Mouse (Mus musculus) neutrophil, adult 83 days (primary cell): ENCODE data around the gene Slc35c1. TPM values are rescaled to one million over a fixed set of nuclear protein-coding genes. Genes with fewer than 3 reads are reported as not detected.

ENCODE experiments used
- total RNA-seq, 2 experiments: library from RNA; stranded (reverse); gene quantifications; one replicate each; pipeline ENCODE4 v1.2.4; 2023

Gene Slc35c1
- total RNA-seq, result 10 to 100 TPM; 33.6 to 40.1 TPM

DNA sequence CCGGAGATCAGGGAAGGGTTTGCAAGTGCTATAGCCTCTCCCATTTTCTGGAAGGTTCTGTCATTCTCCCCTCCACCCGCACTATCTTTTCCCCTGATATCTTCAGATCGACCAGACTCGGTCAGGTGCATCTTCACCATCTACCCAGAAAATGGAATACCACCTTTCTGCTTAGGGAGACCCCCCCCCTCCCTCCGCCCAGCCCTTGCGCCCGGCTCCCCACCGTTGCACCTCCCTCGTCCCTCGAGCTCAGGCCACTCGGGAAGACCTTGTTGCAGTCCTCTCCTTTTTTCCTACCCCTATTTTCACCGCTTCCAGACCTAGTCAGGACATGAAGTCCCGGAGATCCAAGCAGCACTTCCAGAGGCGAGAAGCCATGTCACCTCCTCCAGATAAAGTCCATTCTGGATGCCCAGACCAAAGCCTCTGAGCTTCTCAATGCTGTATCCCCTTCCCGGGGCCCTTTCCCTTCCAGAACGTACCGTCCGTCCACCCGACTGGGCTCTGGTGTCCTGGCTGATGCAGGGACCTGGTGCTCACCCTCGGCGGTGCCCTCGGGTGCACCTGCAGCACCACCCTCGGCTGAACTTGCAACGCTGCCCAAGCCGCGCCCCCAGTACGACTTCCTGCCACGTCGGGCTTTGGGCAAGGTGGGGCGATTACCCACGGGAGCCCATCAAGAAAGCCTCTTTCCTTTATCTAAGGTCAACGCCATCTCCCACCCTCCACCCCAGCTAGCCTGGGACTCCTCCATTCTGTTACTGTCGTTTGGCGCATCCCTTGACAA is at the start of gene Slc35c1:
Gene Slc35c1 (minus strand): TSS at position 618 of the 787 bp plus-strand sequence.

DNA sequence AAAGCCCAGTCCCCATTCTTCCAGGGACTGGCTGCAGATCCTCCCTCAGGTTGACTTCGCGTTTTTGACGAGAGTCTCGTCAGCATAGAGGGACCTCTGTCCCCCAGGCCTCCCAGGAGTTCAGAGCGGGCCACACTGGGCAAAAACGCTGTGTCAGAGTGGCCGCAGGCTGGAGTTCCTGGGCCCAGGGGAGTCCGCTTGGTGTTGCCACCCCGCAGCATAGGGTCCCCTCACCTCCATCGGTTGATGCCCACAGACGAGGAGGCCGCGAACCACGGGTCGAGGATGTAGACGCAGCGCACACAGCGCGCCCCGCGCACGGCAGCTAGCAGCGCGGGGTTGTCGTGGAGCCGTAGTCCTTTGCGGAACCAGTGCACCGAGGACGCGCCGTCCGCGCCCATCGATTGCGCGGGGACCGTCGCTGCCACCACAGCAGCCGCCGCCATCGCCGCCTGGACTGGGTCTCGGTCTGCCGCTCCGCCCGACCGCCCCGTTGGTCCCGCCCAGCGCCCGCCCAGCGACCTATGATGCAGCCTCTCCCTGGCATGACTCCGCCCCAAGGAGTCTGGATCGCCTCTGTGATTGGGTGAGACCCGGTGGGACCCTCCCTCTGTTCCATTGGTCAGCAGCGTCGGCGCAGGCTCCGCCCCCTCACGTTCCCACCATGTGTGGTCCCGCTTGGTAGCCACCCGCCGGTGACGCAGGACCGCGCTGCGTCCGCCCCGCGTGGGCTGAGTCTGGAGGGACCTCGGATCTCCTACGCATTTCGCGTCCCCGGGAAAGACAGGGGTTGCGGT is 26.6 kb downstream of the Slc35c1 start, which contains the start of gene Cry2:
Gene Cry2 (minus strand): TSS at position 466 of the 797 bp plus-strand sequence.

Other genes starting within 250 kb of the Slc35c1 start
- gene Pex16, start 85.9 kb downstream of the Slc35c1 start, total RNA-seq, result 10 to 100 TPM; 17.2 to 19.1 TPM
- gene Large2, start 85.7 kb downstream of the Slc35c1 start, total RNA-seq, result not detected
- gene 1700029I15Rik, start 78.0 kb downstream of the Slc35c1 start, total RNA-seq, result 1 to 10 TPM; 3.3 to 3.4 TPM
- under 1 TPM; 0.33 to 0.42 TPM for gene Mapk8ip1, start 59.3 kb downstream of the Slc35c1 start, total RNA-seq
- 10 to 100 TPM; 13.9 to 15.4 TPM for gene Cry2, start 26.5 kb downstream of the Slc35c1 start, total RNA-seq
- gene Chst1, start 139.2 kb upstream of the Slc35c1 start, total RNA-seq, result under 1 TPM; 0.53 to 0.90 TPM